Mouse (Mus musculus) embryonic facial prominence, embryonic 10.5 days (tissue): ENCODE results near the gene Nup37. TPM values are rescaled to one million over a fixed set of nuclear protein-coding genes. Genes with fewer than 3 reads are reported as not detected.

Experiments
- DNase-seq: peaks from one replicate; pipeline ENCODE4 v3.0.0-alpha.2; 2017; ENCODE audit warnings: low spot score
- H3K27ac ChIP-seq: fragments of 300-500 bp; sonication (generic); replicated peaks from 2 replicates; pipeline ENCODE4 v1.5.1; 2016; ENCODE audit warnings: mild to moderate bottlenecking
- H3K27me3 ChIP-seq: fragments of 300-500 bp; sonication (generic); replicated peaks from 2 replicates; pipeline ENCODE4 v1.6.1; 2016; ENCODE audit warnings: low read depth, mild to moderate bottlenecking; ENCODE audit not compliant: poor library complexity, severe bottlenecking
- H3K36me3 ChIP-seq: fragments of 300-500 bp; sonication (generic); replicated peaks from 2 replicates; pipeline ENCODE4 v1.6.1; 2016; ENCODE audit warnings: mild to moderate bottlenecking, moderate library complexity
- H3K4me1 ChIP-seq: fragments of 300-500 bp; sonication (generic); 2 replicates; pipeline ENCODE4 v1.6.1; 2016
- H3K4me3 ChIP-seq: fragments of 300-500 bp; sonication (generic); 2 replicates; pipeline ENCODE4 v1.5.1; 2016; ENCODE audit warnings: mild to moderate bottlenecking, moderate library complexity
- H3K9me3 ChIP-seq: fragments of 300-500 bp; sonication (generic); 2 replicates; pipeline ENCODE4 v1.6.1; 2016; ENCODE audit warnings: mild to moderate bottlenecking
- WGBS: fragments of 180-500 bp; shearing (Covaris S2); methylation state at CpG from one replicate; pipeline ENCODE4 v1.1.7; 2016; 5-methylcytosine and 5-hydroxymethylcytosine counted together
- polyA plus RNA-seq: library from polyadenylated mRNA; unstranded; fragments of >200 nt; fragmentation: Nextera tagmentation; extraction: Ambion mirVana; gene quantifications from 2 replicates; pipeline ENCODE4 v1.2.1, GENCODE M21; 2016

Gene Nup37
- polyA plus RNA-seq, 1 experiment from 2014 or later = 113 TPM

- WGBS = 3% methylated on average over 23 of the region's 23 CpGs
- DNase-seq = peak; percentile 94
- Histone ChIP-seq H3K9me3 (no peaks in the 10 kb centered on the region), H3K27ac (peak within 1 kb of the TSS; percentile 93), H3K4me1 (peaks cover 9% of the 10 kb centered on the region), H3K27me3 (no peaks in the 10 kb centered on the region), H3K36me3 (peaks cover 12% of the 10 kb centered on the region), H3K4me3 (peak within 1 kb of the TSS; percentile 74)
These were observed 54.3 kb downstream of the Nup37 start, which contains the start of gene Washc3 for GRCm38 (mm10) chr10:88200951-88201638. Gene Washc3, plus strand, starts transcription at chr10:88201093.

- Histone ChIP-seq H3K4me3 (peak overlapping the region; percentile 74), H3K4me1 (peaks cover 9% of the 10 kb centered on the region), H3K27ac (peak overlapping the region; percentile 93), H3K36me3 (peaks cover 14% of the 10 kb centered on the region), H3K9me3 (no peaks in the 10 kb centered on the region), H3K27me3 (no peaks in the 10 kb centered on the region)
- 80% methylated on average over 13 of the region's 13 CpGs for WGBS
- no peak for DNase-seq
These were observed 54.9 kb downstream of the Nup37 start for GRCm38 (mm10) chr10:88201650-88202049.

- no peak for DNase-seq
- H3K27me3 ChIP-seq = no peaks in the 10 kb centered on the region
- H3K9me3 ChIP-seq = no peaks in the 10 kb centered on the region
- peaks cover 14% of the 10 kb centered on the region for H3K36me3 ChIP-seq
- H3K4me3 ChIP-seq = no peak overlapping the region
- H3K4me1 ChIP-seq = peaks cover 9% of the 10 kb centered on the region
- H3K27ac ChIP-seq = no peak overlapping the region
- 92% methylated on average over 8 of the region's 8 CpGs for WGBS
These were observed 55.8 kb downstream of the Nup37 start for GRCm38 (mm10) chr10:88202581-88202980.

- DNase-seq = no peak
- Histone ChIP-seq H3K27me3 (no peaks in the 10 kb centered on the region), H3K9me3 (no peaks in the 10 kb centered on the region), H3K4me3 (no peak overlapping the region), H3K36me3 (peaks cover 14% of the 10 kb centered on the region), H3K27ac (no peak overlapping the region), H3K4me1 (peaks cover 9% of the 10 kb centered on the region)
- WGBS = 90% methylated on average over 6 of the region's 6 CpGs
These were observed 56.4 kb downstream of the Nup37 start for GRCm38 (mm10) chr10:88203236-88203635.

- Histone ChIP-seq H3K4me1 (no peaks in the 10 kb centered on the region), H3K4me3 (no peak overlapping the region), H3K27me3 (no peaks in the 10 kb centered on the region), H3K27ac (no peak overlapping the region), H3K9me3 (no peaks in the 10 kb centered on the region), H3K36me3 (peaks cover 16% of the 10 kb centered on the region)
- no peak for DNase-seq
- 87% methylated on average over 5 of the region's 5 CpGs for WGBS
These were observed 65.9 kb downstream of the Nup37 start for GRCm38 (mm10) chr10:88212644-88213043.

- H3K27me3 ChIP-seq = no peaks in the 10 kb centered on the region
- H3K4me1 ChIP-seq = no peaks in the 10 kb centered on the region
- H3K4me3 ChIP-seq = no peak overlapping the region
- H3K9me3 ChIP-seq = no peaks in the 10 kb centered on the region
- no peak overlapping the region for H3K27ac ChIP-seq
- WGBS = 94% methylated on average over 20 of the region's 20 CpGs
- DNase-seq = no peak
- H3K36me3 ChIP-seq = peaks cover 21% of the 10 kb centered on the region
These were observed 68.2 kb downstream of the Nup37 start for GRCm38 (mm10) chr10:88214800-88215514.

- no peaks in the 10 kb centered on the region for H3K27me3 ChIP-seq
- H3K36me3 ChIP-seq = peaks cover 28% of the 10 kb centered on the region
- no peak overlapping the region for H3K27ac ChIP-seq
- no peaks in the 10 kb centered on the region for H3K4me1 ChIP-seq
- no peaks in the 10 kb centered on the region for H3K9me3 ChIP-seq
- 95% methylated on average over 3 of the region's 3 CpGs for WGBS
- H3K4me3 ChIP-seq = no peak overlapping the region
- no peak for DNase-seq
These were observed 71.4 kb downstream of the Nup37 start for GRCm38 (mm10) chr10:88218161-88218560.

GRCm38 (mm10) chr10:88221718-88222117, 74.9 kb downstream of the Nup37 start:
- WGBS = 92% methylated on average over 5 of the region's 5 CpGs
- no peak for DNase-seq
- Histone ChIP-seq H3K27ac (no peak overlapping the region), H3K9me3 (no peaks in the 10 kb centered on the region), H3K4me3 (no peak overlapping the region), H3K36me3 (peaks cover 36% of the 10 kb centered on the region), H3K27me3 (no peaks in the 10 kb centered on the region), H3K4me1 (no peaks in the 10 kb centered on the region)

- Histone ChIP-seq H3K27me3 (no peaks in the 10 kb centered on the region), H3K4me3 (no peak overlapping the region), H3K4me1 (peaks cover 8% of the 10 kb centered on the region), H3K9me3 (no peaks in the 10 kb centered on the region), H3K27ac (no peak overlapping the region), H3K36me3 (peaks cover 36% of the 10 kb centered on the region)
- 90% methylated on average over 5 of the region's 5 CpGs for WGBS
- DNase-seq = no peak
These were observed 78.6 kb downstream of the Nup37 start for GRCm38 (mm10) chr10:88225421-88225820.

- Histone ChIP-seq H3K4me1 (peaks cover 17% of the 10 kb centered on the region), H3K36me3 (peaks cover 27% of the 10 kb centered on the region), H3K27me3 (no peaks in the 10 kb centered on the region), H3K27ac (no peak overlapping the region), H3K4me3 (no peak overlapping the region), H3K9me3 (no peaks in the 10 kb centered on the region)
- no peak for DNase-seq
- WGBS = 96% methylated on average over 2 of the region's 2 CpGs
These were observed 81.2 kb downstream of the Nup37 start for GRCm38 (mm10) chr10:88227962-88228361.

Other genes with a start within 250 kb of the Nup37 start
- gene Pmch, start 55.9 kb upstream of the Nup37 start, polyA plus RNA-seq = 0.61 and 0.68 TPM in 2 replicates
- gene Parpbp, start 51 bp upstream of the Nup37 start, polyA plus RNA-seq = 13.8 and 16.0 TPM in 2 replicates
- 49.3 and 50.9 TPM in 2 replicates for gene Washc3, start 54.1 kb downstream of the Nup37 start, polyA plus RNA-seq
- 0.29 and 0.39 TPM in 2 replicates for gene Dram1, start 232.1 kb downstream of the Nup37 start, polyA plus RNA-seq
- gene Gnptab, start 232.1 kb downstream of the Nup37 start, polyA plus RNA-seq = 8.4 and 9.0 TPM in 2 replicates